Mouse (Mus musculus) forebrain, embryonic 16.5 days (tissue): ENCODE data around the gene Cldn16. TPM values are rescaled to one million over a fixed set of nuclear protein-coding genes. Genes with fewer than 3 reads are reported as not detected.

Experiments used
- ATAC-seq: fragments of 200-750 bp; cut with Nextera tagmentation; 2 replicates; pipeline ENCODE4 v1.8.0; 2017; ENCODE audit warnings: mild to moderate bottlenecking, moderate library complexity
- H3K27ac ChIP-seq: fragments of 300-500 bp; sonication (generic); 2 replicates; pipeline ENCODE4 v1.5.1; 2014; ENCODE audit warnings: low read length, control low read depth
- H3K27me3 ChIP-seq: fragments of 300-500 bp; sonication (generic); replicated peaks from 2 replicates; pipeline ENCODE4 v1.6.1; 2014; ENCODE audit warnings: low read length; ENCODE audit not compliant: control insufficient read depth, insufficient read depth
- H3K36me3 ChIP-seq: fragments of 300-500 bp; sonication (generic); 2 replicates; pipeline ENCODE4 v1.6.1; 2014; ENCODE audit not compliant: control insufficient read depth, insufficient read depth
- H3K4me1 ChIP-seq: fragments of 300-500 bp; sonication (generic); replicated peaks from 2 replicates; pipeline ENCODE4 v1.6.1; 2014; ENCODE audit warnings: low read length; ENCODE audit not compliant: control insufficient read depth, insufficient read depth
- H3K4me2 ChIP-seq: fragments of 300-500 bp; sonication (generic); 2 replicates; pipeline ENCODE4 v1.6.1; 2014; ENCODE audit warnings: mild to moderate bottlenecking, low read length, control low read depth
- H3K4me3 ChIP-seq: fragments of 300-500 bp; sonication (generic); replicated peaks from 2 replicates; pipeline ENCODE4 v1.5.1; 2014; ENCODE audit warnings: mild to moderate bottlenecking, low read length, control low read depth
- H3K9ac ChIP-seq: fragments of 300-500 bp; sonication (generic); replicated peaks from 2 replicates; pipeline ENCODE4 v1.6.1; 2014; ENCODE audit warnings: low read depth, low read length, control low read depth
- H3K9me3 ChIP-seq: fragments of 300-500 bp; sonication (generic); 2 replicates; pipeline ENCODE4 v1.6.1; 2016; ENCODE audit warnings: low read length; ENCODE audit not compliant: control insufficient read depth
- WGBS: fragments of 180-500 bp; shearing (Covaris S2); extraction: QIAGEN DNeasy Blood & Tissue Kit; methylation state at CpG from one replicate; pipeline ENCODE4 v1.1.7; 2014; 5-methylcytosine and 5-hydroxymethylcytosine counted together
- polyA plus RNA-seq: library from polyadenylated mRNA; unstranded; fragments of >200 nt; fragmentation: Nextera tagmentation; extraction: Ambion mirVana; gene quantifications from 2 replicates; pipeline ENCODE4 v1.2.1, GENCODE M21; 2015

Cldn16 gene
- polyA plus RNA-seq, 1 experiment from 2014 or later: not detected

DNA sequence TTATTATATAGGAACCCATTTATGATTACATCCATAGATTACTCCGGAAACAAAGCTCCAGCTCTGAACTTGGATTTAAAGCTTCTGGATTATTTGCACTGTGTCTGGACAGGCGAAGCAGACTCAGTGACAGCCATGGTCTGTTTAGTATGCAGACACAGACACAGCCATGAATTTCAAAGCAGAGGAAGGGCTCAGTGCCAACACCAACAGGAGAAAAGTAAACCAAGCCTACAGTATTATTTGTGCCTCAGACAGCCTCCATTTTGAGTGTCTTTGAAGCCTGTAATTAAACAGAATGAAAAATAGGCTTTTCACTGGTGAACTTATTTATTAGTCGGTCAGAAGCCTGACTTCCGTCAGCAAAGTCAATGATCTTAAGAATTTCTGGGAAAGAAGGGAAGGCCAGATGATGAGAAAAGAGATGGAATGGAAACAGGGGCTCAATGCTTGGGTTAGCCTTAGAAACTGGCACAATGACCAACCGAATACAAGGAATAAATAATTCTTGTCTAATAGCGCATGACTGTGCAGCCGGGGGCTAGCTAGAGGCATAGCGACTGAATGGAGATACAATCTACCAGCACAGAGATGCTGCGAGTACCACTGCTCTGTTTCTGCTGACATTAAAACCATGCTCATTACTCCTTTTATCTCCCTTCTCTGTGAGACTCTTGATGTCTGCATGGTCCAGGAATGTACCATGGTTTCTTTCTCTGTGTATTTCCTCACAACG is 65.2 kb downstream of the Cldn16 start:
- WGBS: 16% methylated on average over 10 of the region's 10 CpGs
- ATAC-seq: peak; percentile 98

DNA sequence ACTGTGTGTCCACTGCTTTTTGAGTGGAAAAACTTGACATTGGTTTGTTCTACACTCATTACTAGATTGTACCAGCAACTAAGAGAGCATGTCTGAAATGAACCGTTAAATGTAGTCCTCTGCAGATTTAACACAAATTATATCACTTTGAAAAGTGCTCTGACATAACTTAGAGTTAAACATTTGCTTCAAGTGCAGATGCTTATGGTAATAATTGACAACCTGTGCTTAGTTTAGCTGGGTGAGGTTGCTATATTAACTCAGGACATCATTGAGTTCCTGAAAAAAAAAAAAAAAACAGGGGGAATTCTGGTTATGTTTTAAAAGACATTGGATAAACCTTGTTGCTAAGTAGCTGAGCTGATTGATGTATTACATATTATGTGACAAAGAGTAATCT is 67.5 kb downstream of the Cldn16 start:
- Histone ChIP-seq H3K27ac (no peak overlapping the region), H3K9ac (no peak overlapping the region), H3K4me1 (peaks cover 10% of the 10 kb centered on the region), H3K4me3 (no peak overlapping the region), H3K27me3 (no peaks in the 10 kb centered on the region), H3K9me3 (no peaks in the 10 kb centered on the region), H3K36me3 (no peaks in the 10 kb centered on the region), H3K4me2 (no peak overlapping the region)
- ATAC-seq: no peak
- WGBS: 94% methylated on average over 1 of the region's 1 CpGs

More for the DNA sequence above, 65.2 kb downstream of the Cldn16 start:
- H3K27me3 ChIP-seq: no peaks in the 10 kb centered on the region
- H3K27ac ChIP-seq: peak overlapping the region; percentile 17
- H3K4me2 ChIP-seq: peak overlapping the region; percentile 6; the same call in 1 of the 2 replicates
- peaks cover 10% of the 10 kb centered on the region for H3K4me1 ChIP-seq
- no peaks in the 10 kb centered on the region for H3K36me3 ChIP-seq
- H3K4me3 ChIP-seq: no peak overlapping the region
- H3K9me3 ChIP-seq: no peaks in the 10 kb centered on the region
- H3K9ac ChIP-seq: no peak overlapping the region

DNA sequence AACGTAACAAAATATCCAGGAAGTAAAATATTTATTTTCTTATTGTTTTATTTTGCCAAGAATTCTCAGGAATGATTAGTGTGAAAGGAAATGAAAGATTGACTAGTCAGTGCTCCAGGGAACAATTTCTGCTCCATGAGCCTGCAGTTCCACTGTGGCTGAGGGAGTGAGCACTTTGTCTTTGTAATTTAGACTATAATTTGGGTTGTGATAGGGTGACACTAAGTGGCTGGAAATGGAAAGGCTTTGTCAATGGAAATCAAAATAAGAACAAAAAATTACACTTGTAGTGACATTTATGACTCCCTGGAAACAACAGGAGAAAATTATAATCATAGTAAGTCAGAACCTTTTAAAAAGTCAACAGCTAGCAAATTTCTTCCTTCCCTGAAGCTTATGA is 69.4 kb downstream of the Cldn16 start:
- Histone ChIP-seq H3K36me3 (no peaks in the 10 kb centered on the region), H3K27me3 (no peaks in the 10 kb centered on the region), H3K9me3 (no peaks in the 10 kb centered on the region), H3K27ac (no peak overlapping the region), H3K4me1 (peaks cover 6% of the 10 kb centered on the region), H3K4me3 (no peak overlapping the region), H3K9ac (no peak overlapping the region), H3K4me2 (no peak overlapping the region)
- no peak for ATAC-seq
- WGBS: 84% methylated on average over 1 of the region's 1 CpGs

Other genes starting within 250 kb of the Cldn16 start
- gene Cldn1, start 91.3 kb upstream of the Cldn16 start, polyA plus RNA-seq: 2.8 and 3.7 TPM in 2 replicates
- not detected in 2 replicates for gene Tmem207, start 63.6 kb downstream of the Cldn16 start, polyA plus RNA-seq
- gene Il1rap, start 118.6 kb downstream of the Cldn16 start, polyA plus RNA-seq: 5.2 and 5.5 TPM in 2 replicates